Mouse (Mus musculus) testis, adult 2 months (tissue): ENCODE measurements around the gene Cebpa. TPM values are rescaled to one million over a fixed set of nuclear protein-coding genes. Genes with fewer than 3 reads are reported as not detected.

Experiments
- H3K27ac ChIP-seq: fragments of 200-500 bp; 2 replicates; pipeline ENCODE4 v1.5.1; 2012; ENCODE audit warnings: low read depth, low read length; ENCODE audit not compliant: control insufficient read depth, insufficient read depth
- H3K27me3 ChIP-seq: fragments of 200-500 bp; 2 replicates; pipeline ENCODE4 v1.6.1; 2012; ENCODE audit warnings: mild to moderate bottlenecking, low read length, moderate library complexity; ENCODE audit not compliant: control insufficient read depth, insufficient read depth
- H3K36me3 ChIP-seq: fragments of 200-500 bp; 2 replicates; pipeline ENCODE4 v1.6.1; 2012; ENCODE audit warnings: mild to moderate bottlenecking, low read length; ENCODE audit not compliant: control insufficient read depth, insufficient read depth
- H3K4me1 ChIP-seq: fragments of 200-500 bp; 2 replicates; pipeline ENCODE4 v1.6.1; 2012; ENCODE audit warnings: low read length; ENCODE audit not compliant: control insufficient read depth, insufficient read depth
- H3K4me3 ChIP-seq: fragments of 200-500 bp; 2 replicates; pipeline ENCODE4 v1.5.1; 2012; ENCODE audit warnings: low read depth, mild to moderate bottlenecking, low read length, moderate library complexity, mixed read lengths; ENCODE audit not compliant: control insufficient read depth
- CTCF ChIP-seq: fragments of 200-500 bp; IDR thresholded peaks from 2 replicates; pipeline ENCODE4 v1.5.1; 2012; ENCODE audit warnings: low read depth, mild to moderate bottlenecking, inconsistent platforms, low read length, moderate library complexity; ENCODE audit not compliant: control insufficient read depth, insufficient read depth, insufficient replicate concordance
- POLR2A ChIP-seq: fragments of 200-500 bp; IDR thresholded peaks from 2 replicates; pipeline ENCODE4 v1.6.1; 2012; ENCODE audit warnings: low read depth, mild to moderate bottlenecking, inconsistent platforms, low read length, moderate library complexity; ENCODE audit not compliant: control insufficient read depth
- polyA plus RNA-seq: library from polyadenylated mRNA; depleted of rRNA; stranded (reverse); fragments of >200 nt; gene quantifications from 2 replicates; pipeline ENCODE4 v1.2.3, GENCODE M21; 2012

The Cebpa gene
- polyA plus RNA-seq, 1 experiment: 1.7 TPM

DNA sequence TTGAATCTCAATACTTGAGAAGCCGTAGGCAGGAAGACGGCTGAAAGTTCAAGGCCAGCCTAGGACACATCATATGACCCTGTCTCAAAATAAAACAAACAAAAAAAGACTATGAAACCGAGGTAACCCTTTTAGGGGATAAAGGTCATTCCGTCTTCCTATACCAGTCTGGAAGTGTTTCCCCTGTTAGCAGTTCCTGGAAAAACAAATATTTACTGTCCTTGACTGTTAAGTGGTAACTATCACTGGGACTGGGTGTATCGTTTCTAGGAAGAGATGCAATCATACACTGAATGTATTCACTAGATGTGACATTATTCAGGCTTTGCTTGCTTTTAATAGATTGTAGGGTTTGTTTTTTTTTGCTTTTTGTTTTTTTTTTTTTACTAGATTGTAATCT is 28.5 kb upstream of the Cebpa start:
- H3K36me3 ChIP-seq: no peaks in the 10 kb centered on the region
- TF ChIP-seq CTCF: no peak
- no peak for TF ChIP-seq POLR2A
- H3K27ac ChIP-seq: no peak overlapping the region
- H3K4me3 ChIP-seq: no peak overlapping the region
- peaks cover 5% of the 10 kb centered on the region for H3K4me1 ChIP-seq
- H3K27me3 ChIP-seq: peaks cover 4% of the 10 kb centered on the region; the same call in 1 of the 2 replicates

DNA sequence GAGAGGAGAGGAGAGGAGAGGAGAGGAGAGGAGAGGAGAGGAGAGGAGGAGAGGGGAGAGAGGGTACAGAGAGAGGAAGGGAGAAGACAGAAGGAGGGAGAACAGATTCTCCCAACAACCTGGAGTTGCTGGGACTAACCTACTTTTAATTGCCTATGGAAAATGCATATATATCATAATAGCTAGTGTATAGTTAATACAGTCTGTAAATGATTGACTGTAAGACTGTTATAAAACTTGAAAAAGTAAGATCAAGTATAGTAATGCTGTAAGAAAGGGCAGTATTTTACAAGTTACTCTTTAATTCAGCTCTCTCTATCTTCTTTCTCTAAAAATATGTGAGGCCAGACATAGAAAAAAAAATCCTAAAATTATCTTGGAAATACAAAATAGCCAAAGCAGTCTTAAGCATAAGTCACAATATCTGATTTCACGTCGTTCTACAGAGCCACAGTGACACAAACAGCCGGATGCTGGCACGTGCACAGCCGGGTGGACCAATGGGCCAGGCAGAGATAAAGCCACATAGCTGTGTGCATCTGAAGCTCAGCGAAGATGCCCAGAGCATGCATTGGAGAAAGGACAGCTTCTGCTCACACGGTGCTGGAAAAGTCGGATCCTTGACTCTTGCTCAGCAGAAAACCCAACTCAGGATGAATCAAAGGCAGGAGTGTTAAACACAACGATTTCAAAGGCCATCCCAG is 24.0 kb upstream of the Cebpa start:
- H3K4me3 ChIP-seq: no peak overlapping the region
- H3K36me3 ChIP-seq: no peaks in the 10 kb centered on the region
- TF ChIP-seq CTCF (no peak), POLR2A (no peak)
- no peaks in the 10 kb centered on the region for H3K27me3 ChIP-seq
- no peak overlapping the region for H3K27ac ChIP-seq
- H3K4me1 ChIP-seq: no peaks in the 10 kb centered on the region

DNA sequence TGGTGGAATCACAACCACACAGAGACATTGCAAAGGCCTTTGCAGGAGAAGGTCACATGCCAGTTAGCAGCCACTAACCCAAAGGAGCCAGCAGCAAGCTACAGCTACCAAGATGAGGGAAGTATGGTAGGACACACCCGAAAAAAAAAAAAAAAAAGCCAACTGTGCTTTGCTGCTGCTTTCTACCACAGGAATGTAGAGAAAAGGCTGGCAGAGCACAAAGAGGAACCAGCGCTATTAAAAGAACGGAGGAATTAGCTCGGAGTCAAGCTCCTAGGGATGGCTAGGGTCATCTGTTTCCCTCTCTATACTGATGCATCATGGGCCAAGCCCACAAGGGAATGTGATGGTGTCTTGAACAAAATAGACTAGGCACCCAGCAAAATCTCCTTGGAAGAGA is 20.3 kb upstream of the Cebpa start:
- Histone ChIP-seq H3K27me3 (no peaks in the 10 kb centered on the region), H3K4me3 (no peak overlapping the region), H3K27ac (no peak overlapping the region), H3K36me3 (no peaks in the 10 kb centered on the region), H3K4me1 (no peaks in the 10 kb centered on the region)
- TF ChIP-seq CTCF (no peak), POLR2A (no peak)

DNA sequence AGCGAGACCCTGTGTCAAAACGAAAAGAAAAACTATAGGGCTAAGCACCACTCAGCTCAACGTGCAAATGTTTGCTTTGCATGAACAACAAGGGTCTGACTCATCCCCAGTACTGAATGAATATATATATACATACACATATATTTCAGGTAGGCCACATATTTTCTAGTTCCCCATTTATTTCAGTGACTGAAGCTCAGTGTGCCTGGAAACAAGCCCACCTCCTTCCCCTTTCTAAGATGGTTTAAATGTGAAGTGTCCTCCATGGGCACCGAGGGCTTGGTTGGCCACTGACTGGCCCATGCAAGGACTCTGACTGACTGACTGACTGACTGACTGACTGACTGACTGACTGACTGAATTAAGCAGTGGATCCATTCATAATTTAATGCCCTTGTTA is 19.6 kb upstream of the Cebpa start:
- no peaks in the 10 kb centered on the region for H3K27me3 ChIP-seq
- H3K27ac ChIP-seq: no peak overlapping the region
- no peak for TF ChIP-seq CTCF
- no peak for TF ChIP-seq POLR2A
- no peak overlapping the region for H3K4me3 ChIP-seq
- H3K4me1 ChIP-seq: no peaks in the 10 kb centered on the region
- H3K36me3 ChIP-seq: no peaks in the 10 kb centered on the region

DNA sequence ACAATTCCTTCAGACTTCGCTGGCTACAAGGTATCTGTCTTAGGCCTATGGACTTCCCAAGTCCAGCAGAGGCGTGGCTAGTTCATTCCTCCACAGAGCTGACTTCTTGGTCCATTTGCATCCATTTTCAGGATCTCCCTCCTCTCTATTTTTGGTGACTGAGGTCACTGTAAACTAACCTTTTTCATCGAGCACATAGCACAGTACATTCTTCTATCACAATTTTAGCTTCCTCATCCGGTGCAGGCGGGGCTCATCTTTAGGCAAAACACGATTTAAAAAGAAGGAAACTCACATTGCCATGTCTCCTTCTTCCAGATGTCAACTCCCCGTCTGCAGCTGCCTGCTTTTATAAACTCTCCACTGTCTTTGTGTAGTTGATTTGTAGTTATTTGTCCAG is 12.5 kb upstream of the Cebpa start:
- Histone ChIP-seq H3K27ac (no peak overlapping the region), H3K36me3 (no peaks in the 10 kb centered on the region), H3K27me3 (no peaks in the 10 kb centered on the region), H3K4me3 (no peak overlapping the region), H3K4me1 (peaks cover 3% of the 10 kb centered on the region)
- no peak for TF ChIP-seq POLR2A
- TF ChIP-seq CTCF: no peak

DNA sequence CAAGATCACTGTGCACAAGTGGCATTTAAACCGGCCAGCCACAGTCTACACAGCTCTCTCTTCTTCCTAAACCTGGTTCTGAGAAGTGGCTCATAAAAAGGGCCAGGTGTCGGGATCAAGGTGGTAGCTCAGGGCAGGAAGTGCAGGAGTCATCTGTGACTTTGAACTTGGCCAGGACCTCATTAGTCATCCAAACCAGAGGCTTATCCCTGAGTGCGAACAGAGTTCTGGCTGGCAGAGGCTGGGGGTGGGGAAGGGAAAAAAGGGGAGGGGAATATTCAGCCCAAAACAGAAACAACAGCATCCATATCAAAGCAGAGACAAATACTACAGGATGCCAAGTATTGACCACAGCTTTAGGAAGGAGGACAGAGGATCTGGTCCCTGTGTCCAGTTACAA is 11.5 kb upstream of the Cebpa start:
- Histone ChIP-seq H3K4me1 (peaks cover 3% of the 10 kb centered on the region), H3K27me3 (no peaks in the 10 kb centered on the region), H3K4me3 (no peak overlapping the region), H3K36me3 (no peaks in the 10 kb centered on the region), H3K27ac (no peak overlapping the region)
- TF ChIP-seq POLR2A: no peak
- TF ChIP-seq CTCF: no peak

DNA sequence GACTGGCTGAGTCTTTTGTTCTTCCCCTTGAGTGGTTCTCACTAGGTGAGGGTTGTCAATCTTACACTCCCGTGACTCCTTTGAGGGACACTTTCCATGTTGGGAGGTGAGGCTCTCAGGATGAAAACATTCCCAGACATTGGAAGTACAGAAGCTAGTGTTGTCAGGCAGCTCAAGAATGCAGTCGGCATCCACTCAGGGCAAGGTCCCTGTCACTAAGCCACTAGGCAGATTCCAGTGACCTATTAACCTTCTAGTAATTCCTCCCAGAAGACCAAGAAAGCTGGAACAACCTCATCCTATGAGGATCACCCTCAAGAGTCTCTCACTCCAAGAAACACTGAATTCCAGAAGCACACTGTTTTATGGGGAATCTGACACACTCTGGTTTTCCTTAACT is 11.0 kb upstream of the Cebpa start:
- Histone ChIP-seq H3K27me3 (no peaks in the 10 kb centered on the region), H3K4me3 (no peak overlapping the region), H3K36me3 (no peaks in the 10 kb centered on the region), H3K4me1 (peaks cover 3% of the 10 kb centered on the region), H3K27ac (no peak overlapping the region)
- TF ChIP-seq CTCF (no peak), POLR2A (no peak)
